Mouse (Mus musculus) layer of hippocampus, postnatal 14 days (tissue): Measurements from ENCODE around the gene Bclaf1. TPM values are rescaled to one million over a fixed set of nuclear protein-coding genes. Genes with fewer than 3 reads are reported as not detected.

Source experiments
- DNase-seq, 2 experiments: peaks; one replicate each; pipeline ENCODE4 v3.0.0; 2021 to 2022; ENCODE audit warnings: low spot score in 2 of 2, mixed read lengths in 1 of 2
- total RNA-seq, 2 experiments: library from RNA; stranded (reverse); gene quantifications; 2 replicates each; pipeline ENCODE4 v1.2.3; 2021

The Bclaf1 gene
- total RNA-seq, 2 experiments from 2014 or later: 120 to 133 TPM

GRCm38 (mm10) chr10:20313941-20314340 is 1.7 kb downstream of the Bclaf1 start:
- DNase-seq: no peak

- no peak for DNase-seq
Measured at GRCm38 (mm10) chr10:20314797-20315196, 2.5 kb downstream of the Bclaf1 start.

- DNase-seq: no peak
Measured at GRCm38 (mm10) chr10:20317466-20317865, 5.2 kb downstream of the Bclaf1 start.

GRCm38 (mm10) chr10:20326226-20326625 is 14.0 kb downstream of the Bclaf1 start:
- DNase-seq: no peak

GRCm38 (mm10) chr10:20331262-20331661 is 19.0 kb downstream of the Bclaf1 start:
- DNase-seq: no peak

GRCm38 (mm10) chr10:20337872-20338271 is 25.6 kb downstream of the Bclaf1 start:
- DNase-seq: no peak

- no peak for DNase-seq
Measured at GRCm38 (mm10) chr10:20345736-20346135, 33.5 kb downstream of the Bclaf1 start.

DNA sequence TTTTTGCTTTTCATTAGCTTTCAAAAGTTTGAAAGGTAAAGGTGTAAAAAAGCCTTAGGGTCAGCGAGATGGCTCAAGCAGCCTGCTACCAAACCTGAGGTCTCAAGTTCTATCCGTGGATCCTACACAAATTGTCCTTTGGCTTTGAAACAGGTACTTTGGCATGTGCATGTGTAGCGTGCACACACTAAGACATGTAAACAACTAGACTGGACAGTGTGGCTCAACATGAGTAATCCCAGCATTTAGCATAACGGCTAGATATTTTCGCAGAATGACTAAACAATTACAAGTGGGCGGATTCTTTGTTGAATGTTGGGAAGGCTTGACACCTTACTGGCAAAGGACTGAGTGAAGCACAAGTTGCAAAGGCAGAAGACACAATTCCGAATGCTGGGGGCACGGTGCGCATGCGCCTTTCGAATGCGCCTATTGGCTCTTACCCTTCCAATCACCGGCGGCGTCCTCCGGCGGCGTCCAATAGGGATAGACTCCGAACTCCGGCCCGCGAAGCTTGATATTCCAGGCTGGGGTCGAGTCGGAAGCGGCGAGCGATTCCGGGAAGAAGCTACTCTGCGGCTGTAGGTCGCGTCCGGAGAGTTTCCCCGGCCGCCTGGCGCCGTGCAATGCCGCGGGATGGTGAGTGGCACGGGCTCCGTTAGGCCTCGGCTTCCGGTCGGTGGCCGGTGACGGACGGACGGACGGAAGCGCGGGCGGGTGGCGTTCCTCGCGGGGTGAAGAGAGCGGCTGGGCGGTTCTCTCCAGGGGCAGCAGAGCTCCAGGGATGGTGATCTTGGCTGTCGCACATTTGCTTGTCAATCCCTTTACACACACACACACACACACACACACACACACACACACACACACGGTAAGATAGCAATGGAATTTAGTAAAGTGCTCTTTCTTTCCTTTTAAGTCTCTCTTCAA is 35.3 kb downstream of the Bclaf1 start, which contains the start of gene Mtfr2:
Gene Mtfr2 (plus strand): TSS at position 486 of the 930 bp plus-strand sequence.
- DNase-seq: peak; percentile 95

DNA sequence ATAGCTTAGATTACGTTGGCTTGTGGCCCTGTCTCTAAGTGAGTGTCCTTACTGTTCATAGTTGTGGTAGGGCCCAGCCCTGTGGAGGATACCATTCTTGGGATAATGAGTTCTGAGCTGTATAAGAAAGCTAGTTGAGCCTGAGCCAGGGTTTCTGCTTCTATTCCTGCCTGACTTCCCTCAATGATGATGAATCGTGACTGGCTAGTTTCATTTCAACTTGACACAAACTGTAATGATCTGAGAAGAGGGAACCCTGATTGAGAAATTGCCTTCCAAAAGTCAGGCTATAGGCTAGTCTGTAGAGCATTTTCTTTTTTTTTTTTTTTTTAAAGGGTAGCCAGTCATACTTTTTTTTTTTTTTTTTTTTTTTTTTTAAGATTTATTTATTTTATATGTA is 36.6 kb downstream of the Bclaf1 start:
- DNase-seq: no peak

DNA sequence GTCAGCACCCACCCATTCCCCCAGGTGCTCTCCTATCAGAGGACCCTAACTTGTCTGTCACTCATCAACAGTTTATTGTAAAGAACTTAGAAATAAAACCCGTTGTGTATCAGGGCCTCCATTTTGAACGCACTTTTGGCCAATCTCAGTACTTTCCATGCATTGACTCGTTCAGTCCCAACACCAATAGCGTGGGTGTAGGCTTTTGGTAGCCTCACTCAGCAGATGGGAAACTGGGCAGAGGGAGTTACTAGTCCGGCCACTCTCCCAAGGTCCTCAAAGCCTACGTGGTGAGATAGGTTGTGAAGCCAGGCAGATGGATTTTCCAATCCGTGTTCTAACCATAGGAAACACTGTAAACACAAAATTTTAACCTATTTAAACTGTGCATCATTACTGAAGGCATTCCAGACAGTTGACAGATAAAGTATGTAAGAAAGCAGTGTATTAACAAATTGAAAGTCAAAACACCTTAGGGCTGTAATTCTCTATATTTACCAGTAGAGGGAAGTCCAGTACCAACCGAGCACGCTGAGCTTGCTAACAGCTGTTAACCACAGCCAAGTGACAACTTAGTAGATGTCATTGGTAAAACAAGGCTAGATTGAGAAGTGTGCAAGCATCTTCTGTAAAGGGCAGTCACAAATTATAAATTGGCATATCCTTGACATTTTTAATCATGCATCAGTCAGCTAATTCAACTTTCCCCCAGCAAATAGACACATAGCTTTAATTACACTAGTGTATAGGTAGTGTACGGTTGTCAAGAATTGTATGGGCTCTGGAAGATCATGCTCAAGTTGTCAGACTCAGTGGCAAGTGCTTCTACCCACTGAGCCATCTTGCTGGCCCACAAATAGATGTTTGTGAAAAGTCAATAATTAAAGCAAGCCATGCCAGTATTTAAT is 49.5 kb downstream of the Bclaf1 start:
- no peak for DNase-seq

DNA sequence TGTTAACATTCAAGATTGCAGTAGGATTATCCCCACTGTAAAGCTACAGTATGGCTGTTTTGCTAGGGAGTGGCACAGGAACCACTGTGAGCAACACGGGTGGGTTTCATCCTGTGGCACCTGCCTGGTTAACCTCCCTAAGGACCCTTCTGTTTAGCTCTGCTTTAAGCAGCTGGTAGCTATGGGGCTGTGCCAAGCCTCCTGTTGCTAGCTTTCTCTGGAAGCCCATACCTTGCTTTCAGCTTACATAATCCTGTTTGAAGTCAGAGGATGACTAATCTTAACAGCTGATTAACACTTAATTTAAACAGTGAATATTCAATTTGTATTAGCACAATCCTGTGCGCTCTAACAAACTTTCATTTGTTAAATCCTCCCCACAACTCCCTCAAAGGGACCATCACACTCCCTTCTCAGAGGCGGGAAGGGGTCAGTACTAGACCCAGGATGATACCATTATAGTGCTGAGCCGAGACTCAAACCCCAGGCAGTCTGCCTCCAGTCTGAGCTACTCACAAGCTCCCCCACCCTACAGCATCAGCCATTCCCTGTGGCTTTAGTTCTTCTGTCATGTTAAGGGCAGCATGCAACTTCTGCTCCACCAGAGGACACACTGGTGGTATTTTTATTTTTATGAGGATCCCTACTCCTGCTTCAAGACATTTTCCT is 50.3 kb downstream of the Bclaf1 start:
- DNase-seq: no peak

GRCm38 (mm10) chr10:20372046-20372445 is 59.8 kb downstream of the Bclaf1 start:
- DNase-seq: no peak

GRCm38 (mm10) chr10:20377621-20378020 is 65.4 kb downstream of the Bclaf1 start:
- peak in 1 of 2 experiments; percentile 62 for DNase-seq

DNA sequence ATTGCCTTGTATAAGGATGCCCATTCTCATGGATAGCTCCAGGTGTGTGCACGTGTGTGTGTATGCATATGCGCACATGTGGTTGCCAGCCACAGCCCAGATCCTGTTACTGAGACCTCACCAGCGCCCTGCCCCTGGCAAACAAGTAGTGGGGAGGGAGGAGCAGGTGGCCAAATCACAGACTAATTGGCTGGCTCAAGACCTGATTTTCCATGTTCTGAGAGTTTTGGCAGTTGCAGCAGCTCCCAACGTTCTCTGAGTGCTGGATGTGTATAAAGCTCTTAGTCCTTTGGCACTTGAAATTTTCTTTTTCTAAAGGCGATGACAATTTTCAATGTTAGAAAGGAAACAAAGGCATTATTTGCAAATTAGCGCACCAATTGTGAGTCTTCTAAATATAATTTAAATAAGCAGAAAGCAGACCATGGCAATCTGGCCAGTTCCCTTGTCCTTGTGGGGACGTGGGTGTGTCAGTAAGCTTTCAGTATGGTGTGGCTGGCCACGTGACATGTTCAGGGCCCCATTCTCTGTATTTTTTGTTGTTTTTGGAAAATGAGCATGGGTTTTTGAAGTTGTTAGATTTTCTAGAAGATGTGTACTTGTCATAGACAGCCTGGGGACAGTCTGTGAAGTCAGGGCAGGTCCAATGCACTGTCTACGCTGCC is 66.9 kb downstream of the Bclaf1 start:
- DNase-seq: peak; percentile 63 to 81

- DNase-seq: peak; percentile 68 to 91
Measured at GRCm38 (mm10) chr10:20380798-20381197, 68.5 kb downstream of the Bclaf1 start.

- no peak for DNase-seq
Measured at GRCm38 (mm10) chr10:20381352-20381751, 69.1 kb downstream of the Bclaf1 start.

GRCm38 (mm10) chr10:20382807-20383419 is 70.6 kb downstream of the Bclaf1 start:
- no peak for DNase-seq

DNA sequence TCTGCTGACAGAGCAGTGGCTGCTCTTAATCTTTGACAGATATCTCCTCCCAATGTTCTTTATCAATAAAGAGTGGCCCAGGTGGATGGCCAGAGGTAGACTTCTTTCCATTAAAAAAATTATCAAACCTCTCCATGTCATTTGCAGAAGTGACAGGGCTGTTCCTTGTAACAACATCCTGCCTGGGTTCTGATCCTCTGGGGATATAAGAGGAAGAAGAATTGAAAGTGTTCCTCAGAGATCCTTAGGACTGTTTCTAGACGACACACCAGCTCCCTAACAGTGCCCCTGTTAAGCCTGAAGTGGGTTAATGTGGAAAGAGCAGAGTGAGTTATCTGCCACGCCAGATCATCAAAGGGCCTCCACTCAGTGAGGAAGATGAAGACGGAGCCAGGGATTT is 78.3 kb downstream of the Bclaf1 start:
- no peak for DNase-seq
